Mouse (Mus musculus) kidney, adult 2 months (tissue): ENCODE data around the gene Tesc.

Experiments
- CTCF ChIP-seq: fragments of 200-500 bp; conservative IDR thresholded peaks from 2 replicates; pipeline ENCODE4 v1.5.1; 2011; ENCODE audit warnings: low read depth, mild to moderate bottlenecking, control low read depth, low read length, moderate library complexity, mixed read lengths; ENCODE audit not compliant: insufficient read depth, insufficient read length
- POLR2A ChIP-seq: fragments of 200-500 bp; IDR thresholded peaks from one replicate; pipeline ENCODE4 v1.6.1; 2011; ENCODE audit warnings: low read depth, low read length, control low read depth

GRCm38 (mm10) chr5:117996581-117996980, 31.0 kb upstream of the Tesc start:
- TF ChIP-seq CTCF (no peak), POLR2A (no peak)
